Mouse (Mus musculus) testis, adult 2 months (tissue): ENCODE measurements around the gene Hist1h4b.

Source experiments
- CTCF ChIP-seq: fragments of 200-500 bp; IDR thresholded peaks from 2 replicates; pipeline ENCODE4 v1.5.1; 2012; ENCODE audit warnings: low read depth, mild to moderate bottlenecking, inconsistent platforms, low read length, moderate library complexity; ENCODE audit not compliant: control insufficient read depth, insufficient read depth, insufficient replicate concordance
- POLR2A ChIP-seq: fragments of 200-500 bp; IDR thresholded peaks from 2 replicates; pipeline ENCODE4 v1.6.1; 2012; ENCODE audit warnings: low read depth, mild to moderate bottlenecking, inconsistent platforms, low read length, moderate library complexity; ENCODE audit not compliant: control insufficient read depth

DNA sequence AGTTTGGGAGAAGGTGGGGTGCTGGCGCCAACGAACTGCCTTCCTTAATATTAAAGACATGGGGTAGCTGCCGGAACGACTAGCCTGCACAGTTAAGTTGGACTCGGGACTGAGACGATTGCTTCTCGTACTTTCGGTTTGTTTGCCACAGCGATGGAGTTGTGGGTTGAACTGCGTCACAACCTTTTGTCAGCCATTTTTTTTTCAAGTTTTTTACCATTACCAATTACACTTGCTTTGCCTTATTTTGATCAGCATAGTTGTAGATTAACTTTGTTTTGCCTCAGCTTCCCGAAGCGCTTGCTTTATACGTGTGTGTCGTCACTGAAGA lies 16.9 kb upstream of the Hist1h4b start:
- TF ChIP-seq CTCF (no peak), POLR2A (no peak)
